Mouse (Mus musculus): ENCODE results near the gene Pabpc5.

DNA sequence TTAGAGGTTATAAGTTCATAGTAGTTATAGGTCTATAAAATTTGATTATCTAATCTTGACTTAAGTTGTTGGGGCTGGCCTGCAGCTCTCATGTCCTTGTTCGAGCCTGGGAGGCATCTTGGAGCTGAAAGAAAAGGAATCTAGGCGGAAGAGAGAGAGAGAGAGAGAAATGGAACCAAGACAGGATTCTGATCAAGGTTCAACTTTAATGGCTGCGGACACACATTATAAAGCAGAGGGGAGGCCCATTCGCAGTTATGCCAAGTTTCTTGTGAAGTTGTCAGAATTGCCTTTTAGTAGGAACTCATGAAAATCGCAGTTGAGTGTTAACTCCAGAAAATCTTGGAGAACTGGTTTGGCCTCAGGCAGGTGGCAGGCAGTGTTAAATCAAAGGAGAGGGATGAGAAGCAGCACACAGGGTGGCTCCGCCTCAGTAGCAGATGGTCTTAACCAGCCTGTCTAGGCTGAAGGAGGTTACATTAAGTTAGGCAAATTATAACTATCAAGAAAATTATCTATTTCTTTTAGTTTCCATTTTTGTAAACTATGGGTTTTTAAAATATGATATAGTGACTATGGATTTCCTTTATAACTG, 38.6 kb upstream of the Pabpc5 start:
- no peak for TF ChIP-seq POLR2A (IDR thresholded peaks at IDR 0.05; ENCODE audit: extremely low read depth, insufficient read depth, low read length)
- TF ChIP-seq CTCF (IDR thresholded peaks at IDR 0.05; ENCODE audit: extremely low read depth, insufficient read depth, low read length), result no peak

Measured in cortical plate, adult 2 months (tissue).